Mouse (Mus musculus): ENCODE measurements around the gene Il11ra1. TPM values are rescaled to one million over a fixed set of nuclear protein-coding genes. Genes with fewer than 3 reads are reported as not detected.

The Il11ra1 gene
- 80.8 and 101 TPM in 2 replicates for polyA plus RNA-seq (2012; rRNA removed)

GRCm38 (mm10) chr4:41699783-41700182 is at the start of gene Il11ra1:
Gene Il11ra1, plus strand, starts transcription at chr4:41699989.

GRCm38 (mm10) chr4:41696930-41697841 is 2.6 kb upstream of the Il11ra1 start, which contains the start of gene Cntfr:
Gene Cntfr, minus strand, starts transcription at chr4:41697089.

GRCm38 (mm10) chr4:41713197-41714067 is 13.6 kb downstream of the Il11ra1 start, which contains the start of gene Rpp25l:
Gene Rpp25l, minus strand, starts transcription at chr4:41713534.

GRCm38 (mm10) chr4:41722918-41723351 is 23.1 kb downstream of the Il11ra1 start, which contains the start of gene Dctn3:
Gene Dctn3, minus strand, starts transcription at chr4:41723170.

GRCm38 (mm10) chr4:41731052-41731765 is 31.4 kb downstream of the Il11ra1 start, which contains the start of gene Arid3c:
Gene Arid3c, minus strand, starts transcription at chr4:41731142.

GRCm38 (mm10) chr4:41754797-41755337 is 55.1 kb downstream of the Il11ra1 start, which contains the start of gene Galt:
Gene Galt, plus strand, starts transcription at chr4:41755228.

GRCm38 (mm10) chr4:41755338-41756305 is 55.8 kb downstream of the Il11ra1 start, which contains the start of gene Sigmar1:
Gene Sigmar1, minus strand, starts transcription at chr4:41756157.

GRCm38 (mm10) chr4:41774002-41774401 is 74.2 kb downstream of the Il11ra1 start, which contains the start of gene Ccl27a:
Gene Ccl27a, minus strand, starts transcription at chr4:41774247.

Other genes with a start within 250 kb of the Il11ra1 start
- gene Kif24, start 235.1 kb upstream of the Il11ra1 start, polyA plus RNA-seq (2012; rRNA removed): 1.3 and 1.6 TPM in 2 replicates
- 9.8 and 11.4 TPM in 2 replicates for gene Nudt2, start 234.8 kb upstream of the Il11ra1 start, polyA plus RNA-seq (2012; rRNA removed)
- 11.0 and 12.8 TPM in 2 replicates for gene AI464131, start 196.9 kb upstream of the Il11ra1 start, polyA plus RNA-seq (2012; rRNA removed)
- 0.23 TPM in 1 of 2 replicates, not detected in the other for gene 1110017D15Rik, start 182.7 kb upstream of the Il11ra1 start, polyA plus RNA-seq (2012; rRNA removed)
- 19.3 and 21.6 TPM in 2 replicates for gene Fam219a, start 130.5 kb upstream of the Il11ra1 start, polyA plus RNA-seq (2012; rRNA removed)
- 10.2 and 10.7 TPM in 2 replicates for gene Dnaic1, start 130.2 kb upstream of the Il11ra1 start, polyA plus RNA-seq (2012; rRNA removed)
- 30.3 and 41.0 TPM in 2 replicates for gene Enho, start 59.7 kb upstream of the Il11ra1 start, polyA plus RNA-seq (2012; rRNA removed)
- 2.7 and 3.0 TPM in 2 replicates for gene Cntfr, start 2.9 kb upstream of the Il11ra1 start, polyA plus RNA-seq (2012; rRNA removed)
- gene Rpp25l, start 13.5 kb downstream of the Il11ra1 start, polyA plus RNA-seq (2012; rRNA removed): 71.4 and 75.4 TPM in 2 replicates
- 67.8 and 69.7 TPM in 2 replicates for gene Dctn3, start 23.2 kb downstream of the Il11ra1 start, polyA plus RNA-seq (2012; rRNA removed)
- gene Arid3c, start 31.2 kb downstream of the Il11ra1 start, polyA plus RNA-seq (2012; rRNA removed): not detected in 2 replicates
- gene Galt, start 55.2 kb downstream of the Il11ra1 start, polyA plus RNA-seq (2012; rRNA removed): 104 and 114 TPM in 2 replicates
- 164 and 177 TPM in 2 replicates for gene Sigmar1, start 56.2 kb downstream of the Il11ra1 start, polyA plus RNA-seq (2012; rRNA removed)
- gene Ccl27a, start 74.3 kb downstream of the Il11ra1 start, polyA plus RNA-seq (2012; rRNA removed): 33.0 and 34.1 TPM in 2 replicates
- gene Gm21541, start 203.6 kb downstream of the Il11ra1 start, polyA plus RNA-seq (2012; rRNA removed): 11.0 and 12.9 TPM in 2 replicates
- 0.69 and 0.74 TPM in 2 replicates for gene Gm20878, start 241.6 kb downstream of the Il11ra1 start, polyA plus RNA-seq (2012; rRNA removed)

Measured in colon, adult 2 months (tissue).